Mouse (Mus musculus) G1E (cell line): ENCODE results near the gene Xpnpep1.

Experiments used
- CTCF ChIP-seq: IDR thresholded peaks from 2 replicates; pipeline ENCODE4 v1.5.1; 2012; ENCODE audit warnings: low read depth, low read length, inconsistent platforms, mixed read lengths
- GATA1 ChIP-seq: IDR thresholded peaks from 2 replicates; pipeline ENCODE4 v1.6.1; 2012; ENCODE audit warnings: borderline replicate concordance, low read length, inconsistent platforms, mixed read lengths

- no peak for TF ChIP-seq GATA1
- no peak for TF ChIP-seq CTCF
Observed at GRCm38 (mm10) chr19:52904182-52904581, 135.8 kb downstream of the Xpnpep1 start.
